Mouse (Mus musculus): ENCODE measurements around the gene Pak7. TPM values are rescaled to one million over a fixed set of nuclear protein-coding genes. Genes with fewer than 3 reads are reported as not detected.

Pak7 gene
- polyA plus RNA-seq (2017; shearing (Covaris generic)) = 1 to 10 TPM in 1 of 2 experiments, under 1 TPM in 1; 0.59 to 1.3 TPM

DNA sequence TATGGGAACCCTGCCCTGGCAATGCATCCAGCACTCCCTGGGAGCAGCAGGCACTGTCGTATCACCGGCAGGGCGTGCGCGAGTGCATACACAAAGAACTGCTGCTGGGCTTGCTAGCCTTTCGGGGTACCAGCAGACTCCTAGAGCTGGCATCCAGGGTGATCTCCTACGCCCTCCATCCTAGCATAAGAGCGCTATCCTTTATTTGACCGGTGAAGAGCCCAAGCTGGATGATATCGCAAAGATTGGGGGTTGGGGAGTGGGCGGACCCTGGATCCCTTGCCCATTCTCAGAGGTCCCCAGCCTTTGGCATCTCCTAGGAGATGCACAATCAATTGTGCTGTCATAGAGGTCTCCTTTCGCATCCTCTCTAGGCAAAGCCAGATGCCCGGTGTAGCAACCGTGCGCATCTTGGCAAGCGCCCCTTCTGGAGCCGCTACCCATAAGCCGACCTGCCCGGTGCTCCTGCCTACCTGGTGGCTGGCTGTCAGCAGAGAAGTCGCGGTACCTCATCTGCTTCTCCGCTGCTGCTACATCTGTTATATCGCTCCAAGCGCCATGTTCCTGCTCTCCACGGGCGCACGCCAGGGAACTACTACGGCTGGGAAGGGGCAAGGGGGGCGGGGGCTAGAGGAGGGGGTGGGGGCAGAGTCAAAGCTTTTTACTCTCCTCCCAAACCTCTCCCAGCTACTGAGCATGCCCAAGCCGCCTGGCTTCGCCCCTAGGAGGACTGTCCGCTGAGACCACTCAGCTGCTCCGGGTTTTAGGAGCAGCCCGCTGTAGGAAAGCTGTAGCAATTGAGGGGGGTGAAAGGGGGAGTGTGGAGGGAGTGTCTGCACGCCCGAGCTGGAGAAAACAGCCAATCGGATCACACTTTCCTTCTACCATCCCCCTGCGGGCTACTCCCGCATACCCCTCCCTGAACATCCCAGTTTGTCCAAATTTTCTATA lies at the start of gene Pak7:
Gene Pak7 (minus strand): TSS at position 787 of the 951 bp plus-strand sequence.

DNA sequence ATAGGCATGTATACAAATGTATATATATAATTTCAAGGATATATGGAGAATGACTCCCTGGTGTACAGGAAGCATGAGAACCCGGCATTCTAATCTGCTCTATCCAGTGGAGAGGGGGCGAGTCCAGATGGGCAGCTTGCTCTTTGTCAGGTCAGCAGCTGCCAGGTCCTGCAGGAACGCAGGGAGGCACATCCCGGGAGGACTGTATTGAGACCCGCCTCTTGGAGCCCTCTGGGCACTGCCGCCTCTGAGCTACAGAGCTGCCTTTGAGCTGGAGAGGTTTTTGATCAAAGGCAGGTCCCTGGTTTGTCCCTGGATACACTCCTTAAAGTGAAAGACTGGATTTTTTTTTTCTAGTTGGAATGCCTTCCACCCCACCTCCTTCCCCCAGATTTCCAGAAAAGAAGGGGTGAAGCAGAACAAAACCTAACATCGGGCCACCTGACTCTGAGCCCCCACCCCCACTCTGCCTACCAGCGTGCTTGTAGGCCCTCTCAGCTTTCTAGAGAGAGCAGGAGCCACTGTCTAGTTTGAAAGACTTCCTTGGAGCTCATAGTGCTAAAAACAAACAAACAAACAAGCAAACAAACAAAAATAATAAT lies 336.0 kb downstream of the Pak7 start, which contains the start of gene Lamp5:
Gene Lamp5 (plus strand): TSS at position 552 of the 602 bp plus-strand sequence.

Other genes starting within 250 kb of the Pak7 start
- 1 to 10 TPM in 1 of 2 experiments, under 1 TPM in 1; 0.65 to 3.2 TPM for gene Ankef1, start 113.9 kb upstream of the Pak7 start, polyA plus RNA-seq (2017; shearing (Covaris generic))